Mouse (Mus musculus) midbrain, embryonic 14.5 days (tissue): ENCODE measurements at regions not wholly inside any gene's neighbourhood (a gene's known extent, or its start where the extent isn't known, plus 50 kb on each side); places are given as distances from the start of the nearest gene placed in this dataset.
"Not testable (repeated sequence)": the region's sequence is repeated elsewhere in the genome, so short reads cannot be mapped to it uniquely, and the experiment has no call there.

Experiments
- ATAC-seq: fragments of 200-750 bp; cut with Nextera tagmentation; 2 replicates; pipeline ENCODE4 v1.8.0; 2017; ENCODE audit warnings: moderate number of reproducible peaks, moderate library complexity; ENCODE audit not compliant: low FRiP score, low TSS enrichment
- DNase-seq: peaks from one replicate; pipeline ENCODE4 v3.0.0-alpha.2; 2015
- H3K27ac ChIP-seq: fragments of 300-500 bp; sonication (generic); replicated peaks from 2 replicates; pipeline ENCODE4 v1.5.1; 2014; ENCODE audit warnings: mild to moderate bottlenecking, low read depth, low read length, moderate library complexity
- H3K27me3 ChIP-seq: fragments of 300-500 bp; sonication (generic); 2 replicates; pipeline ENCODE4 v1.6.1; 2014; ENCODE audit warnings: low read length, control low read depth, mixed read lengths; ENCODE audit not compliant: control insufficient read depth, insufficient read depth
- H3K36me3 ChIP-seq: fragments of 300-500 bp; sonication (generic); 2 replicates; pipeline ENCODE4 v1.6.1; 2014; ENCODE audit warnings: low read length, control low read depth; ENCODE audit not compliant: control insufficient read depth, insufficient read depth
- H3K4me1 ChIP-seq: fragments of 300-500 bp; sonication (generic); 2 replicates; pipeline ENCODE4 v1.6.1; 2014; ENCODE audit warnings: mild to moderate bottlenecking, antibody characterized with exemption, low read length, control low read depth; ENCODE audit not compliant: control insufficient read depth, insufficient read depth
- H3K4me2 ChIP-seq: fragments of 300-500 bp; sonication (generic); 2 replicates; pipeline ENCODE4 v1.6.1; 2014; ENCODE audit warnings: mild to moderate bottlenecking, low read length, moderate library complexity
- H3K4me3 ChIP-seq: fragments of 300-500 bp; sonication (generic); replicated peaks from 2 replicates; pipeline ENCODE4 v1.5.1; 2014; ENCODE audit warnings: low read depth, low read length
- H3K9ac ChIP-seq: fragments of 300-500 bp; sonication (generic); replicated peaks from 2 replicates; pipeline ENCODE4 v1.6.1; 2014; ENCODE audit warnings: mild to moderate bottlenecking, low read length, moderate library complexity
- H3K9me3 ChIP-seq: fragments of 300-500 bp; sonication (generic); 2 replicates; pipeline ENCODE4 v1.6.1; 2016; ENCODE audit warnings: low read length, control low read depth, mixed read lengths; ENCODE audit not compliant: control insufficient read depth
- WGBS: fragments of 180-500 bp; shearing (Covaris S2); extraction: QIAGEN DNeasy Blood & Tissue Kit; methylation state at CpG from one replicate; pipeline ENCODE4 v1.1.7; 2014; 5-methylcytosine and 5-hydroxymethylcytosine counted together

GRCm38 (mm10) chr5:45382804-45383203 lies 67.2 kb downstream of the Qdpr start:
- ATAC-seq (peak; percentile 34; the same call in 1 of the 2 replicates), DNase-seq (peak; percentile 20)
- Histone ChIP-seq H3K4me1 (no peaks in the 10 kb centered on the region), H3K9ac (no peak overlapping the region), H3K9me3 (no peaks in the 10 kb centered on the region), H3K4me2 (no peak overlapping the region), H3K27me3 (no peaks in the 10 kb centered on the region), H3K27ac (no peak overlapping the region), H3K36me3 (no peaks in the 10 kb centered on the region), H3K4me3 (no peak overlapping the region)
- 64% methylated on average over 2 of the region's 2 CpGs for WGBS

- WGBS = 11% methylated on average over 2 of the region's 2 CpGs
- ATAC-seq = no peak
- H3K27ac ChIP-seq = no peak overlapping the region
Observed at GRCm38 (mm10) chr5:45378486-45378885, 71.5 kb downstream of the Qdpr start.

GRCm38 (mm10) chr5:45373069-45373468 lies 77.0 kb downstream of the Qdpr start:
- Histone ChIP-seq H3K27me3 (no peaks in the 10 kb centered on the region), H3K4me3 (no peak overlapping the region), H3K4me1 (no peaks in the 10 kb centered on the region), H3K36me3 (no peaks in the 10 kb centered on the region), H3K9ac (no peak overlapping the region), H3K4me2 (no peak overlapping the region), H3K9me3 (no peaks in the 10 kb centered on the region), H3K27ac (no peak overlapping the region)
- DNase-seq (no peak), ATAC-seq (no peak)
- 89% methylated on average over 2 of the region's 2 CpGs for WGBS

More at GRCm38 (mm10) chr5:45378486-45378885, 71.5 kb downstream of the Qdpr start:
- Histone ChIP-seq H3K36me3 (no peaks in the 10 kb centered on the region), H3K9ac (no peak overlapping the region), H3K4me2 (no peak overlapping the region), H3K4me1 (no peaks in the 10 kb centered on the region), H3K27me3 (no peaks in the 10 kb centered on the region), H3K4me3 (no peak overlapping the region), H3K9me3 (no peaks in the 10 kb centered on the region)
- DNase-seq = no peak

GRCm38 (mm10) chr5:45368451-45368850 lies 81.6 kb downstream of the Qdpr start:
- no peak for ATAC-seq
- Histone ChIP-seq H3K27ac (no peak overlapping the region), H3K27me3 (no peaks in the 10 kb centered on the region), H3K36me3 (no peaks in the 10 kb centered on the region), H3K9ac (no peak overlapping the region), H3K4me3 (no peak overlapping the region), H3K4me2 (no peak overlapping the region), H3K9me3 (no peaks in the 10 kb centered on the region), H3K4me1 (no peaks in the 10 kb centered on the region)
- 92% methylated on average over 6 of the region's 6 CpGs for whole genome bisulfite sequencing
- no peak for DNase-seq

GRCm38 (mm10) chr5:45360189-45360588 lies 89.8 kb downstream of the Qdpr start:
- no peak overlapping the region for H3K27ac ChIP-seq
- ATAC-seq = no peak
- no peak for DNase-seq
- H3K4me2 ChIP-seq = no peak overlapping the region
- H3K4me1 ChIP-seq = no peaks in the 10 kb centered on the region
- H3K4me3 ChIP-seq = no peak overlapping the region
- H3K36me3 ChIP-seq = no peaks in the 10 kb centered on the region
- H3K27me3 ChIP-seq = no peaks in the 10 kb centered on the region
- no peak overlapping the region for H3K9ac ChIP-seq
- H3K9me3 ChIP-seq = no peaks in the 10 kb centered on the region

GRCm38 (mm10) chr5:45340411-45340810 lies 109.6 kb downstream of the Qdpr start:
- Histone ChIP-seq H3K9ac (no peak overlapping the region), H3K4me1 (no peaks in the 10 kb centered on the region), H3K4me3 (no peak overlapping the region)

GRCm38 (mm10) chr5:45336801-45337200 lies 113.2 kb downstream of the Qdpr start:
- H3K36me3 ChIP-seq = no peaks in the 10 kb centered on the region
- no peak overlapping the region for H3K4me3 ChIP-seq
- H3K4me2 ChIP-seq = no peak overlapping the region
- 70% methylated on average over 2 of the region's 2 CpGs for WGBS
- no peaks in the 10 kb centered on the region for H3K4me1 ChIP-seq
- DNase-seq (no peak), ATAC-seq (no peak)
- no peaks in the 10 kb centered on the region for H3K27me3 ChIP-seq
- no peak overlapping the region for H3K9ac ChIP-seq
- H3K9me3 ChIP-seq = no peaks in the 10 kb centered on the region
- H3K27ac ChIP-seq = no peak overlapping the region

More at GRCm38 (mm10) chr5:45340411-45340810, 109.6 kb downstream of the Qdpr start:
- Histone ChIP-seq H3K9me3 (no peaks in the 10 kb centered on the region), H3K27me3 (no peaks in the 10 kb centered on the region), H3K4me2 (no peak overlapping the region), H3K36me3 (no peaks in the 10 kb centered on the region), H3K27ac (no peak overlapping the region)
- ATAC-seq = no peak
- 92% methylated on average over 3 of the region's 3 CpGs for WGBS
- DNase-seq = no peak

- not testable (repeated sequence) for H3K4me2 ChIP-seq, H3K9ac ChIP-seq, H3K36me3 ChIP-seq, H3K9me3 ChIP-seq, H3K27ac ChIP-seq, H3K4me3 ChIP-seq, H3K27me3 ChIP-seq, ATAC-seq, H3K4me1 ChIP-seq, DNase-seq
- 62% methylated on average over 2 of the region's 2 CpGs for WGBS
Observed at GRCm38 (mm10) chr5:45324468-45324867, 125.6 kb downstream of the Qdpr start.

- DNase-seq (no peak), ATAC-seq (no peak)
- no peaks in the 10 kb centered on the region for H3K36me3 ChIP-seq
- H3K9me3 ChIP-seq = no peaks in the 10 kb centered on the region
- H3K27me3 ChIP-seq = no peaks in the 10 kb centered on the region
- 88% methylated on average over 4 of the region's 4 CpGs for WGBS
- H3K4me2 ChIP-seq = no peak overlapping the region
- H3K4me1 ChIP-seq = no peaks in the 10 kb centered on the region
- no peak overlapping the region for H3K27ac ChIP-seq
- no peak overlapping the region for H3K4me3 ChIP-seq
- no peak overlapping the region for H3K9ac ChIP-seq
Observed at GRCm38 (mm10) chr5:45323500-45323899, 126.5 kb downstream of the Qdpr start.
